Mouse (Mus musculus): ENCODE results near the gene Fez2.

GRCm38 (mm10) chr17:78343688-78344087 is 74.3 kb downstream of the Fez2 start:
- TF ChIP-seq CTCF (IDR thresholded peaks at IDR 0.05; ENCODE audit: low read depth) (no peak), EP300 (IDR thresholded peaks at IDR 0.05; ENCODE audit: low read depth) (no peak)

Measured in liver, embryonic 14.5 days (tissue).